Mouse (Mus musculus) liver, embryonic 14.5 days (tissue): ENCODE measurements around the gene Arpc3. TPM values are rescaled to one million over a fixed set of nuclear protein-coding genes. Genes with fewer than 3 reads are reported as not detected.

Source experiments
- ATAC-seq: fragments of 200-750 bp; cut with Nextera tagmentation; 2 replicates; pipeline ENCODE4 v1.8.0; 2017; ENCODE audit warnings: moderate number of reproducible peaks, mild to moderate bottlenecking, moderate library complexity; ENCODE audit not compliant: insufficient read depth
- DNase-seq, 3 experiments: peaks; one replicate each; pipeline ENCODE4 v3.0.0-alpha.2; 2012 to 2013; ENCODE audit warnings: low read depth in 3 of 3, low spot score in 3 of 3
- H3K27ac ChIP-seq: fragments of 300-500 bp; sonication (generic); 2 replicates; pipeline ENCODE4 v1.5.1; 2014; ENCODE audit warnings: moderate library complexity, mild to moderate bottlenecking, control low read depth, inconsistent platforms
- H3K27me3 ChIP-seq: fragments of 300-500 bp; sonication (generic); 2 replicates; pipeline ENCODE4 v1.6.1; 2014; ENCODE audit warnings: mild to moderate bottlenecking, low read length, moderate library complexity; ENCODE audit not compliant: control insufficient read depth, insufficient read depth
- H3K36me3 ChIP-seq: fragments of 300-500 bp; sonication (generic); replicated peaks from 2 replicates; pipeline ENCODE4 v1.6.1; 2014; ENCODE audit warnings: low read depth; ENCODE audit not compliant: control insufficient read depth, insufficient read depth
- H3K4me1 ChIP-seq, 2 experiments: fragments of 200-500 bp in 1 of 2; fragments of 300-500 bp in 1 of 2; sonication (generic) in 1 of 2; replicated peaks; 2 replicates each; pipeline ENCODE4 v1.6.1; 2012 to 2014; ENCODE audit warnings: antibody characterized with exemption in 1 of 2, inconsistent platforms in 1 of 2, low read length in 1 of 2; ENCODE audit not compliant: control insufficient read depth in 2 of 2, insufficient read depth in 2 of 2
- H3K4me2 ChIP-seq: fragments of 300-500 bp; sonication (generic); 2 replicates; pipeline ENCODE4 v1.6.1; 2014; ENCODE audit warnings: low read depth, mild to moderate bottlenecking, control low read depth, moderate library complexity
- H3K4me3 ChIP-seq, 2 experiments: fragments of 200-500 bp in 1 of 2; fragments of 300-500 bp in 1 of 2; sonication (generic) in 1 of 2; 2 replicates each; pipeline ENCODE4 v1.5.1; 2012 to 2014; ENCODE audit warnings: low read depth in 2 of 2, low read length in 2 of 2, mild to moderate bottlenecking in 2 of 2, control low read depth in 1 of 2, inconsistent platforms in 1 of 2, moderate library complexity in 1 of 2; ENCODE audit not compliant: insufficient read depth in 1 of 2
- H3K9ac ChIP-seq: fragments of 300-500 bp; sonication (generic); replicated peaks from 2 replicates; pipeline ENCODE4 v1.6.1; 2014; ENCODE audit warnings: mild to moderate bottlenecking, control low read depth, moderate library complexity
- H3K9me3 ChIP-seq: fragments of 300-500 bp; sonication (generic); 2 replicates; pipeline ENCODE4 v1.6.1; 2016; ENCODE audit warnings: low read length, mixed read lengths; ENCODE audit not compliant: control insufficient read depth
- CTCF ChIP-seq: IDR thresholded peaks from 2 replicates; pipeline ENCODE4 v1.5.1; 2016; ENCODE audit warnings: antibody characterized with exemption, low read depth, control low read depth
- EP300 ChIP-seq: IDR thresholded peaks from 2 replicates; pipeline ENCODE4 v1.6.1; 2016; ENCODE audit warnings: antibody characterized with exemption, low read depth
- WGBS: fragments of 180-500 bp; shearing (Covaris S2); extraction: QIAGEN DNeasy Blood & Tissue Kit; methylation state at CpG from one replicate; pipeline ENCODE4 v1.1.7; 2014; ENCODE audit not compliant: insufficient replicate concordance; 5-methylcytosine and 5-hydroxymethylcytosine counted together
- polyA plus RNA-seq, 2 experiments: library from polyadenylated mRNA; depleted of rRNA in 1 of 2; stranded (reverse) in 1 of 2; unstranded in 1 of 2; fragments of >200 nt; fragmentation: Nextera tagmentation in 1 of 2; extraction: Ambion mirVana in 1 of 2; gene quantifications; 2 replicates each; pipeline versions ENCODE4 v1.2.1 to v1.2.3; 2012 to 2014

The Arpc3 gene
- polyA plus RNA-seq, 2 experiments, result 36.3 to 180 TPM

GRCm38 (mm10) chr5:122422071-122422964 lies 30.6 kb downstream of the Arpc3 start:
- Histone ChIP-seq H3K9ac (peak overlapping the region; percentile 95), H3K36me3 (no peaks in the 10 kb centered on the region), H3K4me1 (peaks cover 7 to 21% of the 10 kb centered on the region in 2 experiments; a peak in 3 of 4 replicates), H3K27ac (peak overlapping the region; percentile 53), H3K4me3 (peak overlapping the region; percentile 89 to 99), H3K9me3 (no peaks in the 10 kb centered on the region), H3K27me3 (no peaks in the 10 kb centered on the region), H3K4me2 (peak overlapping the region; percentile 99)
- under 1% methylated on average over 73 of the region's 73 CpGs for whole genome bisulfite sequencing
- DNase-seq (peak; percentile 71 to 78 (median 71)), ATAC-seq (peak; percentile 83)
- peak; percentile 47 for TF ChIP-seq EP300
- TF ChIP-seq CTCF, result no peak; the same call in 1 of the 2 replicates

GRCm38 (mm10) chr5:122423083-122423482 lies 31.4 kb downstream of the Arpc3 start:
- no peak for TF ChIP-seq EP300
- no peak for TF ChIP-seq CTCF
- peaks cover 7 to 21% of the 10 kb centered on the region in 2 experiments; a peak in 3 of 4 replicates for H3K4me1 ChIP-seq
- no peak for ATAC-seq
- H3K4me2 ChIP-seq, result peak overlapping the region; percentile 99
- no peaks in the 10 kb centered on the region for H3K27me3 ChIP-seq
- WGBS, result 17% methylated on average over 15 of the region's 15 CpGs
- H3K9ac ChIP-seq, result peak overlapping the region; percentile 95
- no peaks in the 10 kb centered on the region for H3K9me3 ChIP-seq
- H3K4me3 ChIP-seq, result peak overlapping the region; percentile 89 to 99
- H3K36me3 ChIP-seq, result peaks cover 3% of the 10 kb centered on the region
- H3K27ac ChIP-seq, result peak overlapping the region; percentile 51; the same call in 1 of the 2 replicates
- DNase-seq, result no peak

GRCm38 (mm10) chr5:122425550-122425949 lies 33.9 kb downstream of the Arpc3 start:
- WGBS, result 85% methylated on average over 2 of the region's 2 CpGs
- no peak for TF ChIP-seq CTCF
- Histone ChIP-seq H3K27me3 (no peaks in the 10 kb centered on the region), H3K4me2 (no peak overlapping the region), H3K4me3 (no peak overlapping the region), H3K9me3 (no peaks in the 10 kb centered on the region), H3K4me1 (peaks cover 7 to 20% of the 10 kb centered on the region in 2 experiments; a peak in 3 of 4 replicates), H3K9ac (no peak overlapping the region), H3K36me3 (peaks cover 16% of the 10 kb centered on the region), H3K27ac (no peak overlapping the region)
- ATAC-seq, result no peak
- DNase-seq, result no peak

GRCm38 (mm10) chr5:122430036-122430775 lies 38.5 kb downstream of the Arpc3 start:
- H3K36me3 ChIP-seq, result peaks cover 50% of the 10 kb centered on the region
- H3K4me1 ChIP-seq, result no peaks in the 10 kb centered on the region
- DNase-seq, result no peak
- H3K9ac ChIP-seq, result no peak overlapping the region
- H3K4me3 ChIP-seq, result no peak overlapping the region
- H3K27me3 ChIP-seq, result no peaks in the 10 kb centered on the region
- WGBS, result 66% methylated on average over 4 of the region's 4 CpGs
- no peaks in the 10 kb centered on the region for H3K9me3 ChIP-seq
- H3K27ac ChIP-seq, result no peak overlapping the region
- ATAC-seq, result no peak
- H3K4me2 ChIP-seq, result no peak overlapping the region
- TF ChIP-seq EP300 (no peak), CTCF (no peak)

GRCm38 (mm10) chr5:122431221-122431620 lies 39.5 kb downstream of the Arpc3 start:
- no peak overlapping the region for H3K27ac ChIP-seq
- no peaks in the 10 kb centered on the region for H3K27me3 ChIP-seq
- H3K4me3 ChIP-seq, result no peak overlapping the region
- DNase-seq (no peak), ATAC-seq (no peak)
- H3K9me3 ChIP-seq, result no peaks in the 10 kb centered on the region
- WGBS, result 90% methylated on average over 8 of the region's 8 CpGs
- no peaks in the 10 kb centered on the region for H3K4me1 ChIP-seq
- H3K36me3 ChIP-seq, result peaks cover 61% of the 10 kb centered on the region
- TF ChIP-seq CTCF, result no peak
- TF ChIP-seq EP300, result no peak
- H3K4me2 ChIP-seq, result no peak overlapping the region
- no peak overlapping the region for H3K9ac ChIP-seq
